Comparison of ENCODE assay signal across 8 mouse cellular contexts in the genomic region with DNA sequence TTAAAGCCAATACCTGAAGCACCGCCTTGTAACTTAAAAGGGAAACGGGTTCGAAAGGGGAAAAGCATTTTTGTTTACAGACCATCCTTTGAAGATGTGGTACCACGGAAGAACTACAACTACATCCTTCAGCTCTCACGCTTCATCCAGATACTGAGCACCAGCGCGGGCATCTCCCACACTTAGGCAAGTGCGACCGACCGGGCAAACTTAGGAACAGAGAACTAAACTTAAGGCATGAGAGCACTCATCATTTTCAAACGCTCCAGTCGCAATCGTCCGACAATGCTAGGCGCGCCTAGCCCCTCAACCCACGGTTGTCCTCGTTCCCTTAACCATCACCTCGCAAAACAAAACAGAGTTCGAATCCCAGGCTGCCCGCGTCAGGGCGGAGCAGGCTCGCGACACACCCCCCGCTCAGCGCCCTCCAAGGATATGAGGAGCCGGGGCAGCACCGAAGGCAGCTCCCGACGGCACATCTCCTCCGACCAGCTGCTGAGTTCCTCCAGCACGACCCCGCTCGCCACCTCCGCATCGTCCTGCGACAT. TPM values are rescaled to one million over a fixed set of nuclear protein-coding genes. Genes with fewer than 3 reads are reported as not detected.
A peak's percentile ranks its signal among the peaks of the same experiment; 100 is the strongest.
DNase-seq lines count a peak whose midpoint lies in the region; ATAC-seq and TF ChIP-seq lines count a peak whose summit lies in the region.

No protein-coding gene starts in this region.

- no peak for TF ChIP-seq POLR2A in small intestine, adult 2 months (IDR thresholded peaks at IDR 0.05; ENCODE audit: low read depth, low read length)

- H3K4me3 ChIP-seq in lung, embryonic 16.5 days (ENCODE audit: low read length) = peak overlapping the region; percentile 65
- peak overlapping the region; percentile 78 for H3K4me3 ChIP-seq in erythroblast, embryonic 14.5 days (replicated peaks)
- peak overlapping the region; percentile 79 for H3K4me3 ChIP-seq in limb, embryonic 13.5 days
- H3K4me3 ChIP-seq in small intestine, adult 2 months (ENCODE audit: low read depth, low read length) = peak overlapping the region; percentile 99

- H3K27ac ChIP-seq in lung, embryonic 16.5 days (ENCODE audit: low read length) = peak overlapping the region; percentile 25; the same call in 1 of the 2 replicates
- no peak overlapping the region; the same call in 1 of the 2 replicates for H3K27ac ChIP-seq in limb, embryonic 13.5 days
- no peak overlapping the region for H3K27ac ChIP-seq in small intestine, adult 2 months (ENCODE audit: insufficient read depth, low read depth, low read length)

- no peak for TF ChIP-seq CTCF in small intestine, adult 2 months (IDR thresholded peaks at IDR 0.05; ENCODE audit: extremely low read depth, insufficient read length, insufficient replicate concordance, low read depth, low read length)

- peak overlapping the region; percentile 89 for H3K9ac ChIP-seq in lung, embryonic 16.5 days (ENCODE audit: low read length)
- peak overlapping the region; percentile 83 for H3K9ac ChIP-seq in limb, embryonic 13.5 days

- no peaks in the 10 kb centered on the region for H3K27me3 ChIP-seq in lung, embryonic 16.5 days (ENCODE audit: control insufficient read depth, insufficient read depth, low read depth, low read length)
- no peaks in the 10 kb centered on the region for H3K27me3 ChIP-seq in erythroblast, embryonic 14.5 days (ENCODE audit: control insufficient read depth)
- no peaks in the 10 kb centered on the region for H3K27me3 ChIP-seq in limb, embryonic 13.5 days
- no peaks in the 10 kb centered on the region for H3K27me3 ChIP-seq in small intestine, adult 2 months (ENCODE audit: control insufficient read depth, insufficient read depth, low read length)

- H3K4me2 ChIP-seq in lung, embryonic 16.5 days (ENCODE audit: low read depth, low read length) = peak overlapping the region; percentile 65
- H3K4me2 ChIP-seq in limb, embryonic 13.5 days (replicated peaks) = peak overlapping the region; percentile 70

- peaks cover 4% of the 10 kb centered on the region; the same call in 1 of the 2 replicates for H3K4me1 ChIP-seq in lung, embryonic 16.5 days (replicated peaks; ENCODE audit: control insufficient read depth, insufficient read depth, low read length)
- peaks cover 28% of the 10 kb centered on the region for H3K4me1 ChIP-seq in erythroblast, embryonic 14.5 days (ENCODE audit: control insufficient read depth)
- peaks cover 9% of the 10 kb centered on the region for H3K4me1 ChIP-seq in limb, embryonic 13.5 days
- no peaks in the 10 kb centered on the region for H3K4me1 ChIP-seq in small intestine, adult 2 months (ENCODE audit: control insufficient read depth, insufficient read depth, insufficient read length, low read length)

- no peaks in the 10 kb centered on the region for H3K9me3 ChIP-seq in lung, embryonic 16.5 days (ENCODE audit: control insufficient read depth, low read length)
- no peaks in the 10 kb centered on the region for H3K9me3 ChIP-seq in erythroblast, embryonic 14.5 days (ENCODE audit: control insufficient read depth, low read length)
- H3K9me3 ChIP-seq in limb, embryonic 13.5 days = no peaks in the 10 kb centered on the region

- WGBS in lung, embryonic 16.5 days = under 1% methylated on average over 38 of the region's 38 CpGs
- 1% methylated on average over 38 of the region's 38 CpGs for WGBS in limb, embryonic 13.5 days
- WGBS in small intestine, adult 2 months = 1% methylated on average over 38 of the region's 38 CpGs

- H3K36me3 ChIP-seq in lung, embryonic 16.5 days (ENCODE audit: control insufficient read depth, insufficient read depth, low read length) = no peaks in the 10 kb centered on the region
- peaks cover 13% of the 10 kb centered on the region for H3K36me3 ChIP-seq in erythroblast, embryonic 14.5 days (ENCODE audit: control insufficient read depth)
- H3K36me3 ChIP-seq in limb, embryonic 13.5 days = no peaks in the 10 kb centered on the region
- 0 out of 2 replicates have a peak, but pooled peaks cover 4% of the 10 kb centered on the region for H3K36me3 ChIP-seq in small intestine, adult 2 months (ENCODE audit: control insufficient read depth, insufficient read depth, low read length)

- peak; percentile 75 for ATAC-seq in lung, embryonic 16.5 days (ENCODE audit: low read depth)
- ATAC-seq in limb, embryonic 13.5 days (ENCODE audit: low FRiP score, low read depth) = peak; percentile 81

- DNase-seq in lung, postnatal 4 days = no peak
- no peak for DNase-seq in kidney, adult 8-10 months
- no peak for DNase-seq in Muller cell, postnatal 12 days (ENCODE audit: inconsistent ontology term)
- DNase-seq in layer of hippocampus, postnatal 36 days = no peak

RNA-seq across cellular contexts. Expression of gene BC055324, which starts 0.3 kb away (rescaled TPM):
- 21.0 and 23.7 TPM in 2 replicates for polyA plus RNA-seq in lung, embryonic 16.5 days (2015; fragmentation: Nextera tagmentation; extraction: Ambion mirVana)
- polyA plus RNA-seq in erythroblast, embryonic 14.5 days (2012) = 0.13 and 0.22 TPM in 2 replicates
- 24.3 and 26.4 TPM in 2 replicates for polyA plus RNA-seq in limb, embryonic 13.5 days (2015; fragmentation: Nextera tagmentation; extraction: Ambion mirVana)
- polyA plus RNA-seq in small intestine, adult 2 months (2012; rRNA removed) = 0.25 and 0.44 TPM in 2 replicates
- 1 to 10 TPM in 1 of 2 experiments, under 1 TPM in 1; 0.91 to 1.8 TPM for total RNA-seq in layer of hippocampus, postnatal 36 days (2021)

RNA-seq across cellular contexts. Expression of gene Mettl18, which starts 0.4 kb away (rescaled TPM):
- 10.5 and 11.0 TPM in 2 replicates for polyA plus RNA-seq in lung, embryonic 16.5 days (2015; fragmentation: Nextera tagmentation; extraction: Ambion mirVana)
- 0.05 TPM in 1 of 2 replicates, not detected in the other for polyA plus RNA-seq in erythroblast, embryonic 14.5 days (2012)
- 9.3 and 10.2 TPM in 2 replicates for polyA plus RNA-seq in limb, embryonic 13.5 days (2015; fragmentation: Nextera tagmentation; extraction: Ambion mirVana)
- polyA plus RNA-seq in small intestine, adult 2 months (2012; rRNA removed) = 0.06 and 0.08 TPM in 2 replicates
- 1 to 10 TPM; 6.9 to 7.2 TPM for total RNA-seq in layer of hippocampus, postnatal 36 days (2021)

RNA-seq across cellular contexts. Expression of gene Sele, which starts 53.8 kb away (rescaled TPM):
- polyA plus RNA-seq in lung, embryonic 16.5 days (2015; fragmentation: Nextera tagmentation; extraction: Ambion mirVana) = 0.06 TPM in 1 of 2 replicates, not detected in the other
- not detected in 2 replicates for polyA plus RNA-seq in erythroblast, embryonic 14.5 days (2012)
- polyA plus RNA-seq in limb, embryonic 13.5 days (2015; fragmentation: Nextera tagmentation; extraction: Ambion mirVana) = 0.08 TPM in 2 replicates
- polyA plus RNA-seq in small intestine, adult 2 months (2012; rRNA removed) = 0.08 TPM in 1 of 2 replicates, not detected in the other
- total RNA-seq in layer of hippocampus, postnatal 36 days (2021) = not detected

Comparison
In these comparisons a context has a peak if more than half of its experiments do, and no peak if none do; other contexts are left out.
1. RNA of gene BC055324, which starts 0.3 kb away (polyA plus RNA-seq): 24.3 to 26.4 TPM in limb, embryonic 13.5 days and 21.0 to 23.7 TPM in lung, embryonic 16.5 days; 0.25 to 0.44 TPM in small intestine, adult 2 months and 0.13 to 0.22 TPM in erythroblast, embryonic 14.5 days; every median in the first group is over 10 times any median in the second.
2. Peak in every context shown above with its lines, with median percentiles within 50 percentile points of each other: H3K4me3 ChIP-seq.